Mouse (Mus musculus) MEL-GATA-1-ER (cell line): Measurements from ENCODE around the gene Psma7.
A peak's percentile ranks its signal among the peaks of the same experiment; 100 is the strongest.

Experiments used
- DNase-seq: peaks from one replicate; pipeline ENCODE4 v3.0.0-alpha.2; 2012; ENCODE audit warnings: low read depth; ENCODE audit errors: extremely low read depth

Gene Psma7

DNA sequence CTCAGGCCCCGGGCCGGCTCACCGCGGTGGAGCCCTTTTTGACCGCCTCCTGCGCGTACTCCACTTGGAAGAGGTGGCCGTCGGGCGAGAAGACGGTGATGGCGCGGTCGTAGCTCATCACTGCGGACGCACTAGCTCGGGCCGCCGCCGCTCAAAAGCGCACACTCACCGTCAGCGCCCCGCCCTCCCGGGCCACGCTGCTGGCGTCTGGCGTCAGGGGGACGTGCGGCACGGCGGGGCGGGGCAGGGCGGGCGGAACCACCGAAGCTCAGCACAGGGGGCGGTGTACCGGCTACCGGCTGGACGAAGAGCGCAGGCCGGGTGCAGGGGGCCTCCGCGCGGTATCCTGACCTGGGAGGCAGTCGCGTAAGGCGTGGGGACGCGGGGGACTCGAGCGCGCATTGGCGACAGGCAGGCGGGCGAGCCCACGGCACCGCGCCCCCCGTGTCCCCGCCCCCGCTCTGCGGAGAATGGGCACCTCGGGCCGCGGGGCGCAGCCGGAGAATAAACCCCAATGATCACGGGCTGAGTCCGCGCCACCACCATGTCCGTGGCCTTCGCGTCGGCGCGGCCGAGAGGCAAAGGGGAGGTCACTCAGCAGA lies at the start of gene Psma7, which contains the start of gene Ss18l1:
TSS of gene Psma7 (minus strand) at position 178 of the 602 bp plus-strand sequence.
TSS of gene Ss18l1 (plus strand) at position 254 of the 602 bp plus-strand sequence.
- DNase-seq = peak; percentile 56

DNA sequence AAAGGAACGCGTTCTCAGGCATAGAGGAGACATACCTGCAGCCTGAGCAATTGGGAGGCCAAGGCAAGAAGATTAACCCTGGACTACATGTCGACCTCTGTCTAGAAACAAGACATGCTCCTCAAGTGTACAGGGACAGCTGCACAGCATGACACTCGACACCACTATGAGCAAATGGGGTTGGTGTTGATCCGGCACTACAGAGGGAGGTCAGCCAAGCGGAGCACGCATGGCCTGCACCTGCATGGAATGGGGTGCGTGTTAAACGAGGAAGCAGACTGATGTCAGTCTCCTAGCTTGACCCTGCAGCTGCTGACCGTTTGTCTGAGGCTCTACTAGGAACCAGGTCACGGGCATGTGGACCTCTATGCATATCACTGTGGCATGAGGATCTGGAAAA lies 48.1 kb upstream of the Psma7 start:
- no peak for DNase-seq

DNA sequence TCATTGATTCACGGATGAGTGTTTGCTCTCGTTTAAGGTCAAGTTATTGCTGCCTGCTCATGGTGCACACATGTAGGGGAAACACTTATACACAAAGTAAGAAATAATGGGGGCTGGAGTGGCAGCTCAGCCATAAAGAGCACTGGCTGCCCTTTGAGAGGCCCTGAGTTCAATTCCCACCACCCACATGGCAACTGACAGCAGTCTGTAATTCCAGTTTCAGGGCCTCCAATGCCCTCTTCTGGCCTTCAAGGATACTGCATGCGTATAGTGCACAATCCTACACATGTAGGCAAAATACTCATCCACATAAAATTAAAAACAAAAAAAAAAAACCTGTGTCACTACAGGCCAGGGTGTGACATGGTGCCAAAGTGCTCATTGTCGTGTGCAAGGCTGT lies 45.2 kb upstream of the Psma7 start:
- no peak for DNase-seq

- DNase-seq = no peak
These were observed 44.4 kb upstream of the Psma7 start for GRCm38 (mm10) chr2:180086637-180087027.

DNA sequence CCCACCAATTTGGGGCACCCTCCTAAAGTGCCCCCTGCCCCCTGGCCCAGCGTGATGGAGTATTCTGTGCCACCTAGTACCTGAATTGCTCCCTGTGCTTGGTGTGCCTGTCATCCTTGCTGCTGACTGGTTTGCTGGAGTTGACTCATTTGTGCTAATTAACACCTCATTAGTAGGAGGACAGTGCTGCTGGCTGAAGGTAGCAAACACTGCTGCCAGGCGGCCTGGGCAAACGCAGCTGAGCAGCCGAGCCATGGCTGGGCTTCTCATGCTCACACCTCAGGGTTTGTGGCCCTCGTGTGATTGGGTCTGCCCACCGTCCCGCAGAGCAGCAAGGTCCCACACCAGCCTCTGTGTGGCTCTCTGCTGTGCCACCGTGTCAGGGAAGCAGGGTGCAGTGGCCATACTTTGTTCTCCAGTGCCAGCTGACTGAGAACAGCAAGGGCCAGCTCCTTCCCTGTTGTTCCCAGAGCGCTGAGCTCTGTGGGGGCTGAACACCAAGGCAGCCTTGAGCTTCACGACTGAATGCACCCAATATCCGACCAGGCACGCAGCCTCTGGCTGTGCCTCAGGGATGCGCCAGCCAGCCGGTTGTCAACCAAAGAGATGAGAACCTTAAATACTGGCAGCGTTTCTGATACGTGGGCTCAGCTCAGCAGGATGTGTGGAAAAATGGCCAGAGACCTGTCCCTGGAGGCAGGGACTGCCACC lies 43.8 kb upstream of the Psma7 start:
- no peak for DNase-seq

DNA sequence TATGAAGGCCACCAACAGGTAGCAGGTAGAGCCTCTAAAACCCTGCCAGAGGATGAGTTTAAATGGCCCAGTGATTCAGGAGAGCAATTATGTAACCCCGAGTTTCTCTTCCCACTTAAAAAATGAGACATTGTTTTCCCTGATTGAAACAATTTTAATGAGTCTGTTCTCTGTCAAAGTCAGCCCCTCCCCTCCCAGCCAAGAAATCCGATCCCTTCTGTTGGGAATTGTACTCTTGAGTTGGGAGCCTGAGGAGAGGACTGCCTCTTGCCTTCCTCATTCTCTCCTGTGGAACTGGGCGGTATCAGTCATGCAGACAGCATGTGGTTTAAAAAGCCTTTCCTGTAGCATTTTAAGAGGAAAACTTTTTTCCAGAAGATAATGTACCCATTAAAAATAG lies 42.3 kb upstream of the Psma7 start:
- DNase-seq = no peak

- DNase-seq = no peak
These were observed 40.8 kb upstream of the Psma7 start for GRCm38 (mm10) chr2:180083063-180083462.

DNA sequence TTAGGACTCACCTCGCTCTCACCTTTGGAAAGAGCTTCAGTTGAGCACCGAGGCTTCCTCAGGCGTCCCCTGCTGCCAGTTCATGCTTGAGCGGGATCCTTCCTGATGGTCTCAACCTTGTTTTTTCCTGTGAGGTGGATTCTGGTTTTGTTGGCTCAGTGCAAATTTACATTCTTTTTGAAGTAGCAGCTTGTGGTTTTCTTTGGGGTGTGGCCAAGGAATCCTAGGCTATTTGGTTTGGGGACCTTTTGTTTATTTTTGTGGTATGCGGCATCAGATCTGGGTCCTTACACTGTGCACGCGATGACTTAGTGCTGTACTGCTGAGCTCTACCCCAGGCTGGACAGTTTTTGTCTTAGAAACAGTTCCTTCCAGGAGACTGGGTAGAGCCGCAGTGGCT lies 38.4 kb upstream of the Psma7 start:
- DNase-seq = no peak

- no peak for DNase-seq
These were observed 35.4 kb upstream of the Psma7 start for GRCm38 (mm10) chr2:180077622-180078021.

- no peak for DNase-seq
These were observed 30.7 kb upstream of the Psma7 start for GRCm38 (mm10) chr2:180072886-180073285.

GRCm38 (mm10) chr2:180071671-180072070 lies 29.4 kb upstream of the Psma7 start:
- DNase-seq = no peak

- peak; percentile 60 for DNase-seq
These were observed 28.5 kb upstream of the Psma7 start, which contains the start of gene Mtg2 for GRCm38 (mm10) chr2:180070481-180071453. Mtg2 (plus strand) TSS chr2:180070588.

GRCm38 (mm10) chr2:180069770-180070480 lies 27.7 kb upstream of the Psma7 start:
- no peak for DNase-seq

DNA sequence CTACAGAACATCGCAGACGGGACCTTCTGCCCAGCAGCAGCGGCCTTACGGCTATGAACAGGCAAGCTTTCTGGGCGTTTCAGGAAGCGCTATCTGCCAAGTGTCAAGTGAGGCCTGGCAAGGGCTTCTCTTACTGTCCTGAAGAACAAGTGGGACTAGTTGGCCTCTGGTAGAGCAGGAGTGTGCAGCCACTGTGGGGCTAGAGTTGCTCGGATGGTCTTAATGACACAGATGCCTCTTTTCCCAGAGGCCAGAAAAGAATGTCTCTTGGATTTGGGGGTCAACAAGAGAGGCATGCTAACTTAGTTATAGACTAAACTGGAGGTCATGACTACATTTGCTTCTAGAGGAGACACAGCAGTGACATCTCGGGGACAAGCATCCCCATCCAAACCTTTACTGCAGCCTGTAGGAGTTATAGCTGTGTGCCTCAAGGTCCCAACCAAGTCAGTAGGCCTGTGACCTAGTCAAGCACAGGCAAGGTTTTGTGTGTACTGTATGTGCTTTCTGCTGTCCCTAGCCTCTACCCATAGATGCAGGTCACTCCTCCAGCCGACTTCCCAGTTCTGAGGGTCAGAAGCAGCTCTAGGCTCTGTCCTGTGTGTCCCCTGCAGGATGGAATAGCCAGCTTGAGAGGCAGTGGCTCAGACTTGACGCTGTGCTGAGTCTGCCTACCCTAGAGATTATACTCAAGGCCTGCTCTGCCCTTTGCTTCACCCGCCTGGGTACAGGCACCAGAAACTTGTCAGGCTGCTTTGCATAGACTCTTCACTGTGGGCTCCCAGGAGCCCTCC lies 21.3 kb upstream of the Psma7 start:
- no peak for DNase-seq

- DNase-seq = no peak
These were observed 10.8 kb upstream of the Psma7 start for GRCm38 (mm10) chr2:180053001-180053400.

DNA sequence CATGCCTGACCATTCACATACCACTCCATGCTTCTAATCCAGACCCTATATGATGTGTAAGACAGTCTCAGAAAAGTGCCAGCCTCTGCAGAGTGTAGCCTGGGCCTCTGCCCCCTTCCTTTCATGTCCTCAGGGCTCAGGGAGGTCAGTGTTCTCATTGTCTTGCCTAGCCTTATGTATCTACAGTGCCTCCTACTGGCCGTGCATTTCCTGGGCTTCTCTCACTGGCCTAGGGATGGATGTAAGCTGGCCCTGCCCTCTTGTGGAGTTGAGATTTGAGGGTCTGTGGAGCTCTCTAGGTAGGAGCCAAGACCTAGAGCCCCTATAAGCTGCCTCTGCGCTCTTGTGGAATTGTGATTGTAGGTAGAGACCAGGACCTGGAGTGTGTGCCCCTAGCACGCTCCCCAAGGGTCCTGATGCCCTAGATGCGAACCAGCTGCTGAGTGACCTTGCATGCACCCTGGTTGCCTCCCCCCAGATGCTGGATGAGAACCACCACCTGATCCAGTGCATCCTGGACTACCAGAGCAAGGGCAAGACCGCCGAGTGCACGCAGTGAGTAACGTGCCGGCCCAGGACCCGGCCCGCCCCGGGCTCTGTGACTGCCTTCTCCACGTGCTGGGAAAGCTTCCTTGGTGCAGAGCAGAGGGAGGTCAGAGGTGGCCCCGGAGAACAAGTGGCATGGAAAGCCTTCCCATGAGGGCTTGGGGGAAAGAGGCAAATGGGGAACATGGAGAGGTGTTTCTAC lies 9.9 kb upstream of the Psma7 start:
- no peak for DNase-seq

DNA sequence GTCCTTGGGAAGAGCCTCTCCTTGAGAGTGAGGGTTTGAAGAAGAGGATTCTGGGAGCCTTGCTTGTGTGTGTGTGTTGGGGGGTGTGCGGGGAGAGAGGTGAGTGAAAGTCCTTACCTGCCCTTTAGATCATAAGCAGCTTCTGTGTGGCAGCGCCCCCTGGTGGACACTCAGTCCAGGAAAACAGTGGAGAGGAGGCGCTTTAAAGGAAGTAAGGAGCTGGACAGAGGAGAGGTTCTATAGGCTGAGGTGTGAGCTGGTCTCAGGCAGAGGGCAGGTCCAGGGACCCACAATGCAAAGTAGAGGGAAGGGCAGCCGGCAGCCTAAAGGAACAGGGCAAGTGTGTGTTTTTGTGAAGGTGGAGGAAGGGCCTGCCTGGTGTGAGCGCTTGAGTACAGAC lies 8.8 kb upstream of the Psma7 start:
- no peak for DNase-seq

DNA sequence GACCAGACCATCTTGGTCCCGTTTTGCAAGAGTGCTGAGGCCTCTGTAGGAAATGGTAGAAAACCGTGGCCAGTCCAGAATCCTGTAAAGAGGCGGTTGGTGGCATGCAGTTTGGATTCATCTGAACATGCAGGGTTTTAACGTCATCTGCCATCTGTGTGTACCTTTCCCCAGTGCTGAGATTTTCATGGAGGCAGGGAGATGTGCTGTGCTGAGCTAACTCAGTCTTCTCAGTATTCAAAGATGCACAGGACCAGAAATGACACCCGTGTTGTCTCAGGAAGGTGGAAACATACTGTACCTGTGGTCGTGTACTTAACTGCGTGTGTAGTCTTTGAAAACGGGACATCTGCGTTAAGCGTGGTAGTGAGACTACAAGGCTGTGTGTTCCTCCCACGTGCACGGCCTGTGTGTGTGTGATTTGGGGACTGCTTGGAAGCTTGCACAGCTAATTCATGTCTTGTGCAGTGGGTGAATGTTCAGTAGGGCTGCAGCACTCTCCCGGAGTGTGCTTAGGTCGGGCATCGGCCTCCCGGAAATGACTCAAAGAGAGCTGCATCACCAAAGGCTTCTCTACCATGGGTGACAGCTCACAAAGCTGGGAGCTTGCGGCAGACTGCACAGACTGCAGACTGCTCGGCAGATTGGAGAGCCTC lies 5.9 kb upstream of the Psma7 start:
- no peak for DNase-seq

DNA sequence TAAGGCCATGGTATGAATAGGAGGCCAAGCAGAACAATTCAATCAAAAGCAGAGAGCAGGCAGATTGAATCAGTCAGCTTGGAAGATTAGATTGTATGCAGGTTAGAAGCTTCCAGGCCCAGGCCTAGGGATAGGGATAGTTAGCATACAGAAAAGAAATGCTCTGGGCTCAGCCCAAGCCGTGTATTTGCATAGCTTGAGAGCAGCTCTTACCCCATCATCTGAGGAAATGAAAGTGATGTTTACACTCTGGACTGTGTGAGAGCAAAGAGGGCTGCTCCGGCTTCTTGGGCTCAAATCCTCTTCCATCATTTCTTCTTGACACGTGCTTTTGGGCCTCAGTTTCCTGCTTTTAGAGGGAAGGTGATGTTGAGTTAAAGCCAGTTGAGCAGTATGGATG lies 5.3 kb upstream of the Psma7 start:
- no peak for DNase-seq
